Mouse (Mus musculus) lung, embryonic 15.5 days (tissue): ENCODE measurements around the gene Pink1. TPM values are rescaled to one million over a fixed set of nuclear protein-coding genes. Genes with fewer than 3 reads are reported as not detected.

Experiments
- ATAC-seq: fragments of 200-750 bp; cut with Nextera tagmentation; 2 replicates; pipeline ENCODE4 v1.8.0; 2017; ENCODE audit warnings: moderate number of reproducible peaks, borderline replicate concordance; ENCODE audit not compliant: low FRiP score, low TSS enrichment; ENCODE audit errors: extremely low read depth
- H3K27ac ChIP-seq: fragments of 300-500 bp; sonication (generic); 2 replicates; pipeline ENCODE4 v1.5.1; 2015; ENCODE audit warnings: moderate library complexity, mild to moderate bottlenecking, inconsistent platforms
- H3K27me3 ChIP-seq: fragments of 300-500 bp; sonication (generic); 2 replicates; pipeline ENCODE4 v1.6.1; 2015; ENCODE audit warnings: inconsistent platforms
- H3K36me3 ChIP-seq: fragments of 300-500 bp; sonication (generic); 2 replicates; pipeline ENCODE4 v1.6.1; 2015; ENCODE audit warnings: inconsistent platforms
- H3K4me1 ChIP-seq: fragments of 300-500 bp; sonication (generic); 2 replicates; pipeline ENCODE4 v1.6.1; 2015; ENCODE audit warnings: inconsistent platforms
- H3K4me2 ChIP-seq: fragments of 300-500 bp; sonication (generic); 2 replicates; pipeline ENCODE4 v1.6.1; 2015; ENCODE audit warnings: inconsistent platforms, mild to moderate bottlenecking, moderate library complexity
- H3K4me3 ChIP-seq: fragments of 300-500 bp; sonication (generic); 2 replicates; pipeline ENCODE4 v1.5.1; 2015; ENCODE audit warnings: mild to moderate bottlenecking, inconsistent platforms
- H3K9ac ChIP-seq: fragments of 300-500 bp; sonication (generic); 2 replicates; pipeline ENCODE4 v1.6.1; 2015; ENCODE audit warnings: inconsistent platforms
- H3K9me3 ChIP-seq: fragments of 300-500 bp; sonication (generic); 2 replicates; pipeline ENCODE4 v1.6.1; 2016; ENCODE audit warnings: inconsistent platforms
- WGBS: fragments of 180-500 bp; shearing (Covaris S2); methylation state at CpG from one replicate; pipeline ENCODE4 v1.1.7; 2015; 5-methylcytosine and 5-hydroxymethylcytosine counted together
- microRNA-seq: library from miRNA; unstranded; fragments of <30 nt; microRNA quantifications from one replicate; pipeline ENCODE4, GENCODE M21; 2016
- polyA plus RNA-seq: library from polyadenylated mRNA; unstranded; fragments of >200 nt; fragmentation: Nextera tagmentation; extraction: Ambion mirVana; gene quantifications from 2 replicates; pipeline ENCODE4 v1.2.1, GENCODE M21; 2015

Pink1 gene
- polyA plus RNA-seq, 1 experiment from 2014 or later = 47.0 TPM

DNA sequence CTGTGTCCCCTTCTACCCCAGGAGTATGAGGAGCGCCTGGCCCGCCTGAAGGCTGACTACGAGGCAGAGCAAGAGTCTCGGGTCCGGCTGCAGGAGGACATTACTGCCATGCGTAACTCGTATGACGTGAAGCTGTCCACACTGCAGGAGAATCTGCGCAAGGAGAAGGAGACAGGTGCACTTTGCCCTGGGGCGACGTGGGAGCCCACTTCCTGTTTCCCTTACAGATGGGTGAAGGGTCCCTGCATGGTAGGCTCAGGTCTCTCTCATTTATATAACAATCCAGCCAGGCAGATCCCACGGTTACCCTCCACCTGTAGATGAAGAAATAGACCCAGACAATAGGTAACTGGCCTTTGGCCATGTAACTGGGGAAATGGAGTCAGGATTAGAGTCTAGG, 39.7 kb downstream of the Pink1 start:
- Histone ChIP-seq H3K9me3 (no peaks in the 10 kb centered on the region), H3K4me3 (no peak overlapping the region), H3K36me3 (no peaks in the 10 kb centered on the region), H3K9ac (no peak overlapping the region), H3K27me3 (no peaks in the 10 kb centered on the region), H3K4me2 (no peak overlapping the region), H3K27ac (no peak overlapping the region), H3K4me1 (no peaks in the 10 kb centered on the region)
- 78% methylated on average over 12 of the region's 12 CpGs for WGBS
- no peak for ATAC-seq

DNA sequence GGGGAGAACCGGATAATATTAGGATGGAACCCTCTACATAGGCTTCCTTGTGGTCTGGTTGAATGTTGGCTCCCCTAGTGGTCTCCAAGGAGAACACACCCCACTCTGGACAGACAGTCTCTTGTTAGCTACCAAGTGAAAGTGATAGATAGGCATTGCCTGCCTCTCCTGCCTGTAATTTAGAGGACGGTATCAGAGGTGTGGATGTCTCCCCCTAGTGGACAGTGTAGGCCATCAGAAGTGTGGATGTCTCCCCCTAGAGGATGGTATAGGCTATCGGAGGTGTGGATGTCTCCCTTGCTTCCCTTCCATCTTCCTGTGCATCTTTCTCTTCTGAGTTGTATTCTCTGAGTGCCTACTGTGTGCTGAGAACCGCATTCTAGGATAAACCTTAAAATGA, 43.3 kb downstream of the Pink1 start:
- H3K27me3 ChIP-seq = no peaks in the 10 kb centered on the region
- H3K36me3 ChIP-seq = no peaks in the 10 kb centered on the region
- 27% methylated on average over 4 of the region's 4 CpGs for WGBS
- no peak overlapping the region for H3K4me2 ChIP-seq
- no peak overlapping the region for H3K4me3 ChIP-seq
- H3K4me1 ChIP-seq = no peaks in the 10 kb centered on the region
- ATAC-seq = peak; percentile 78
- no peak overlapping the region for H3K27ac ChIP-seq
- H3K9me3 ChIP-seq = no peaks in the 10 kb centered on the region
- no peak overlapping the region for H3K9ac ChIP-seq

GRCm38 (mm10) chr4:138278346-138278745, 47.8 kb downstream of the Pink1 start:
- H3K4me3 ChIP-seq = no peak overlapping the region
- H3K27ac ChIP-seq = no peak overlapping the region
- ATAC-seq = no peak
- no peaks in the 10 kb centered on the region for H3K36me3 ChIP-seq
- H3K9me3 ChIP-seq = no peaks in the 10 kb centered on the region
- WGBS = 71% methylated on average over 7 of the region's 7 CpGs
- H3K27me3 ChIP-seq = no peaks in the 10 kb centered on the region
- H3K4me1 ChIP-seq = no peaks in the 10 kb centered on the region
- H3K4me2 ChIP-seq = no peak overlapping the region
- H3K9ac ChIP-seq = no peak overlapping the region

DNA sequence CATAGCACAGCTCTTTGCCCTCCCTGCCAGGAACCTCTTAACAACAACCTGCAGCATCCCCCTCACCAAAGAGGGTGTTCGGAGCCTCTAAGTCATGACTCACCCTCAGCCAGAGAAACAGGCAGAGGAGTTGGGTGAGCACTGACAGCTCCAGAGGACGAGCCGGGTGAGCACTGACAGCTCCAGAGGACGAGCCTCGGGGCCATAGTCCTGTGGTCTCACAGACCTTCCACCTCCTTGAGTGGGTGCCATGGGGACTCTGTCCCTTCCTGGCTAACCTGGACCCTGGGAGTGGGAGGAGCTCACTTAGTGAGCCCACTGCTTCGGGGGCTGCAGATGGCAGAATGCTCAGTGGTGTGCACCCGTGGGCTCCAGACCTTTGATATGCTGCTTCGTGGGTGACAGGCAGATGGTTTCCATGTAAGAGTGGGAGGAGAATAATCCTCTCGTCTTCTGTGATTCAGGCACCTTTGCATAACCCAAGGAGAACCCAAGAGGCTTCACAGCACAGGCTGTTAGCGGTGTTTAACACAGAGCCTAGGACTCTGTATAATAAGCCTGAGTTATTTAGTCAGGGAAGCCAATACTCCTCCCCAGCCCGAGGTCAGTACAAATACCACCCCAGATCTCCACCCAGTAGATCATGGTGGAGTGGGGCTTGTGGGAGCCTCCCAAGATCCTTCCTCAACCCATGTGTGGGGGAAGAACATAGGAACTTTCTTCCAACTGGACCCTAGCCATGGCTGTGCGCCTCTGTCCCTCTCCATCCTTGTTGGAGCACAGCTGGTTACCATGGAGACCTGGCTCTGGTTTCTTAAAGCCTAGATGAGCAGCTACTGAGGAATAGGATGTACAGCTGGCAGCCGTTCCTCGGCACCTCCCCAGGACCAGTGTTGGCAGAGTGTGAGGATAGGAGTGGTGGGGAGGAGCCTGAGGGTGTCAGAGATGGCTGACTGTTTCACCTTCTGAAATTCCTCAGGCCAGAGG, 53.8 kb downstream of the Pink1 start:
- no peak overlapping the region for H3K9ac ChIP-seq
- no peaks in the 10 kb centered on the region for H3K36me3 ChIP-seq
- no peak overlapping the region for H3K4me3 ChIP-seq
- H3K4me2 ChIP-seq = no peak overlapping the region
- ATAC-seq = peak; percentile 94
- WGBS = 37% methylated on average over 14 of the region's 14 CpGs
- peaks cover 18% of the 10 kb centered on the region for H3K4me1 ChIP-seq
- H3K27me3 ChIP-seq = no peaks in the 10 kb centered on the region
- peak overlapping the region; percentile 73 for H3K27ac ChIP-seq
- no peaks in the 10 kb centered on the region for H3K9me3 ChIP-seq

DNA sequence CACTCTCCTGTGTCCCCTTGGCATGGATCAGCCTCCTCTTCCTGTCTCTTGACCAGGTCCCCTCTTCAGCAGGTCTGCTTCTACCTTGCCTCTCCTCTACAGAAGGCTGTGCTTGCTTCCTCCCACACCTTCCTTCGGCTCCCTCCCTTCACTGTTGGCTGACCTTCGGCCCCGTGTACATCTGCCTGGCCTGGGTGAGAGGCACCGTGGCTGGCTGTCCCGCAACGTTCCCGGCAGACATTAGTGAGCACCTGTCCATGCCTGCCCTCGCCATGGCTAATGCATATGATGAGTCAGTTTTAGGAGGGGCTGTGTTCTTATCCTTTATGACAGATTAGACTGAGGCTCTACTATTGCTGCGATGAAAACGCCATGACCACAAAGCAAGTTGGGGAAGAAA, 58.2 kb downstream of the Pink1 start:
- Histone ChIP-seq H3K4me1 (peaks cover 18% of the 10 kb centered on the region), H3K9me3 (no peaks in the 10 kb centered on the region), H3K9ac (no peak overlapping the region), H3K4me2 (no peak overlapping the region), H3K4me3 (no peak overlapping the region), H3K27me3 (0 out of 2 replicates have a peak, but pooled peaks cover 3% of the 10 kb centered on the region), H3K36me3 (no peaks in the 10 kb centered on the region), H3K27ac (no peak overlapping the region)
- WGBS = 80% methylated on average over 10 of the region's 10 CpGs
- no peak for ATAC-seq

Small RNAs within 50 kb of the gene (microRNA-seq; reads per million reads assigned to microRNA genes)
- gene Gm27646 (not detected), gene Mir7019 (0.74 reads per million)

Other genes with a start within 250 kb of the Pink1 start
- gene Hp1bp3, start 110.0 kb downstream of the Pink1 start, polyA plus RNA-seq = 143 and 149 TPM in 2 replicates
- 0.27 and 0.35 TPM in 2 replicates for gene Sh2d5, start 75.9 kb downstream of the Pink1 start, polyA plus RNA-seq
- 3.0 and 3.9 TPM in 2 replicates for gene Kif17, start 75.9 kb downstream of the Pink1 start, polyA plus RNA-seq
- gene Ddost, start 21.6 kb downstream of the Pink1 start, polyA plus RNA-seq = 413 and 429 TPM in 2 replicates
- 21.7 and 22.9 TPM in 2 replicates for gene Cda, start 41.7 kb upstream of the Pink1 start, polyA plus RNA-seq
- gene Fam43b, start 70.2 kb upstream of the Pink1 start, polyA plus RNA-seq = not detected in 2 replicates
- gene Mul1, start 108.4 kb upstream of the Pink1 start, polyA plus RNA-seq = 17.6 and 18.3 TPM in 2 replicates
- 2.8 and 2.9 TPM in 2 replicates for gene Camk2n1, start 128.0 kb upstream of the Pink1 start, polyA plus RNA-seq